Mouse (Mus musculus) adrenal gland (tissue): ENCODE results near the gene Tgfb1.

Experiments
- intact Hi-C: fragments of 180-260 bp; cut with DNase I; formaldehyde crosslinking; loops from one replicate; pipeline ENCODE4 v1.15.1; 2025
- long read RNA-seq, 2 experiments: library from polyadenylated mRNA; unstranded; transcript quantifications; one replicate each; pipeline ENCODE4 v2.0.0; 2020; ENCODE audit warnings: borderline replicate concordance in 1 of 2; ENCODE audit not compliant: insufficient replicate concordance in 1 of 2

Tgfb1 gene
- long read RNA-seq, experiment 1, partial matches to known transcripts = 0 of 1 reads
- long read RNA-seq, experiment 1, other reads (novel, unspliced or antisense) = 1 of 1 reads
- long read RNA-seq, experiment 2, partial matches to known transcripts = 0 of 1 reads
- long read RNA-seq, experiment 2, other reads (novel, unspliced or antisense) = 1 of 1 reads

DNA sequence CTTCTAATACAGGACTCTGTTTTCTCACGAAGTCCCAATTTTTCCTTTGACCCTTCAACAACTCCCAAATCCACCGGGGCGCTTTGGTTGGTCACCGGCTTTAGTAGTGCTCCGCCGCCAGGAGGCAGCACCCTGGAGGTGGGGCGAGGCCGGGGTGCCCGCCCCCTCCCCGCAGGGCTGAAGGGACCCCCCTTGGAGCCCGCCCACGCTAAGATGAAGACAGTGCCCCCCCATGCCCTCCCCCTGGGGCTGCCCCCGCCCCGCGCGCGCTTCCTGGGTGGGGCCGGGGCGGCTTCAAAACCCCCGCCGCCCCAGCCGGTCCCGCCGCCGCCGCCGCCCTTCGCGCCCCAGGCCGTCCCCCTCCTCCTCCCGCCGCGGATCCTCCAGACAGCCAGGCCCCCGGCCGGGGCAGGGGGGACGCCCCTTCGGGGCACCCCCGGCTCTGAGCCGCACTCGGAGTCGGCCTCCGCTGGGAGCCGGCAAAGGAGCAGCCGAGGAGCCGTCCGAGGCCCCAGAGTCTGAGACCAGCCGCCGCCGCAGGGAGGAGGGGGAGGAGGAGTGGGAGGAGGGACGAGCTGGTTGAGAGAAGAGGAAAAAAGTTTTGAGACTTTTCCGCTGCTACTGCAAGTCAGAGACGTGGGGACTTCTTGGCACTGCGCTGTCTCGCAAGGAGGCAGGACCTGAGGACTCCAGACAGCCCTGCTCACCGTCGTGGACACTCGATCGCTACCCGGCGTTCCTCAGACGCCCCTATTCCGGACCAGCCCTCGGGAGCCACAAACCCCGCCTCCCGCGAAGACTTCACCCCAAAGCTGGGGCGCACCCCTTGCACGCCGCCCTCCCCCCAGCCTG, at the start of gene Tgfb1:
Gene Tgfb1, plus strand, starts transcription at position 323 of the 852 bp plus-strand sequence.
- intact Hi-C loops = no loop called here

DNA sequence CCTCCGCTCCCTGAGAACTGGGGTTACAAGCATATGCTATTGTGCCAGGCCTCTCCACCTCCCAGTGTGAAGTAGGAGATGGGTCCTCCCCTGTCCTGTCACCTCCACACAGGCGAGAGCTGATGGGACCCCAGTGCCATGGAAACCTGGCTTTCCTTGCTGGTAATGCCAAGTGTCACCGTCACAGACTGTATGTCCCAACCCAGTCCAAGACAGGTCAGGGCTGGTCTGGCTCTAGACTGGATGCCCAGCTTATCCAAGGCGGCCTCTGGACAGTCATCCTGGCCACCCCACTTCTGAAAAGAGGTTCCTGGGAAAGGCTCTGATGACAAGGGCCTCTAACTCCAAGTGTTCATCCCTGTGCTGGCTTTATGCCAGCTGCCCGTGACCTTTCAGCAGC, 49.7 kb upstream of the Tgfb1 start:
- intact Hi-C loops = no loop called here

DNA sequence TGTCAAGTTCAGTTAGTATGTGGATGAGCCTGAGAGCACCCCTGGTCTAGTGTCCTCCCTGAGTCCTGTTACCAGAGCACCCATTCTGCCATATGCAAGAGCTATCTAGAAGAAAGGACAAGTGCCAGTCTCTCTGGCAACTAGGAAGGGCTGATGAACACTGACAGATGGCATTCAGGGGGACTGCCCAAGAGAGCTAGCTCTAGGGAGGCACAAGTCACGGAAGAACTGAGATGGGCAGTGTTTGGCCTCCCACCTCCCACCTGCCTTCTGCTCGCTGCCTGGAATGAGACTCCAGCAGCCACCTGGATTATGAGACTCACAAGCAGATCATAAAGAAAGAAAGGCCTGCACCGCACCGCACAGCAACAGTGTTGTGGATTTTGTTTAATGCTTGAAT, 47.0 kb upstream of the Tgfb1 start:
- intact Hi-C loops = no loop called here

DNA sequence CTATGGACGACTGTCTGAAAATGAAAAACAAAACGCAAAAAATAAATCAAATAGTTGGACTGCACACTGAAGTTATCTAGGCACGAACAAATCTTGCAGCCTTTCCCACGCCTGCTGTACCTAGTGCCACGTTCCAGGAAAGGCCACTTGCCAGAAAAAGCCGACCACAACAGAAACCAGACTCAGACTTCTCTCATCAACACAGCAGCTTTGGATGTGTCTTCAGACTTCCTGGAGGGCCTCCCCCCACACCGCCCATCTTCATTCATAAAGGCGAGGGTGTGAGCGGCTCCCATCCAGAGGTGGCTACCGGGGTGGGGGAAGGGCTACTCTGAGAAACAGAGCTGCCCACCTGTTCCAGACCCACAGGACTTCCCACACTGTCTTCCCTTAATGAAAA, 42.7 kb upstream of the Tgfb1 start:
- intact Hi-C loops = no loop called here

DNA sequence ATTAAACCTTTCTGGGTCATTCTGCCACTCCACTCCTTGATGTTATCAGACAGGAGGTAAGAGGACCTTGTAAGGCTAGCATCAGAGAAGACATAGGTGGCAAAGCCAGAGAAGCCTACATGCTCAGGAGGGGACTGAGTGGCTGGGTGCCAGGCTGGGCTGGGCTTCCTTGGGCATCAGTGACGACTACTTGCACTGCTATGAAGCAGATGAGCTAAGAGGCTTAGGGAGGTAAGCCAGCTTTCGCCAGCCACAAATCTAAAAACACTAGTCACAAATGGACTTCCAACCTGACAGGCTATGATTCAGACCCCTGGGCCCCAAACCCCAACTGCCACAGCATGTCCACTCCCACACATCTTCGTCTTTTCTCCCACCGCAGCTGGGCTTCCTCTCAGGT, 42.2 kb upstream of the Tgfb1 start:
- intact Hi-C loops = no loop called here

DNA sequence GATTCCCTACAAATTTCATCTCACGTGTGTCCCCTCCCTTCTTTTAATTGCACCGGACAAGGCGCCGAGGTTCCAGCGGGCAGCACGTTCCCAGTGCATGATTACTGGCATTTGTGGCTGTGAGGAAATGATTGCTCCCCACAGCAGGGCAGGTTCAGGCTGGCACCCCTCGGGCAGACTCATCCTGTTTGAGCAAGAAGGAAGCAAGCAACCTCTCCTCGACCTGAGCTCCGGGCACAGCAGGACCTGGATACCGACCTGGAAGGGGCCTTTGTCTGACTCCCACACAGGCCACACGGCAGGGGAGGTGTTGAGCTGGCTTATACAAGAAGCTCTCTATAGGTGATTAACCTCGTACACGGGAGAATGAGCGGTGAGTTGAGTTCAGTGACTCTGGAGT, 41.7 kb upstream of the Tgfb1 start:
- intact Hi-C loops = no loop called here

DNA sequence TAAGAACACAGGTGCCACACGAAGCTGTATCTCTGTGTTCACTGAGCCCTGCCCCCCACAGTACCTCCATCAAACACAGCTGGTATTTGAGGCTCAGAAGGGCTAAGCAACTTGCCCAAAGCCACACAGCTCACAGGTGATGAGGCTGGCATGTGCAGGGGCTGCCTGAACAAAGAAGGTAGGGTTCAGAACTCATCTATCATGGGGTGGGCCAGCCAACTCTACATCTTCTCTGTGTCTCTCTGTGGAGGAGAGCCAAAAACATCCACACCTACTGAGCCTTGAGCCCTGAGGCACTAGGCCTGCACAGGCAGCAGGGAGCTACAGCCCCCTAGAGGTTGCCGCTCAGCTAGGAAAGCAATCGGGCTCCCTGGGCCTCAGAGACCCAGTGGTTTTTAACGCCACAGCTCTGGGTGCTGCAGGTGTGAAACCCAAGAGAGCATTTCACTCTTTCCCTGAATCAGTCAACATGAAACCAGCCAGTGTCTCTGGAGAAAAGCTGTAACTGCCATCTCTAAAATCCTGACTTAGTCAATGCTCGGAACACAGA, 39.2 kb upstream of the Tgfb1 start:
- intact Hi-C loops = no loop called here

DNA sequence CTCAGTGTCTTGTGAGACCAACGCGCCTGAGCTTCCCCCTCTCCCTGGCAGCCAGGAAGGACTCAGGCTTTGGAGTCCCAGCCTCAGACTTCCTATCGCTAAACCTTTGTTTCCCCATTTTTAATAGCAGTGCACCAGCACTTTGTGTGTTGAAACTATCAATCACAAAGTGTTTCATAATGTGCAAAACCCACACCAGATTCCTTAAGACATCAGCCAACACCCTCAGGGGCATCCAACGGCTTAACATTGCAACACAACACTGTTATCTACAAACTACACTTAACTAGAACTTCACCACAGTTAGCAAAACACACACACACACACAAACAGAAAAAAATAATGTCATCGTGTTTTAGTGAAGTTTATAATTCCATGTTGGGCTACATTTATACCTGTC, 37.0 kb upstream of the Tgfb1 start:
- intact Hi-C loops = no loop called here

DNA sequence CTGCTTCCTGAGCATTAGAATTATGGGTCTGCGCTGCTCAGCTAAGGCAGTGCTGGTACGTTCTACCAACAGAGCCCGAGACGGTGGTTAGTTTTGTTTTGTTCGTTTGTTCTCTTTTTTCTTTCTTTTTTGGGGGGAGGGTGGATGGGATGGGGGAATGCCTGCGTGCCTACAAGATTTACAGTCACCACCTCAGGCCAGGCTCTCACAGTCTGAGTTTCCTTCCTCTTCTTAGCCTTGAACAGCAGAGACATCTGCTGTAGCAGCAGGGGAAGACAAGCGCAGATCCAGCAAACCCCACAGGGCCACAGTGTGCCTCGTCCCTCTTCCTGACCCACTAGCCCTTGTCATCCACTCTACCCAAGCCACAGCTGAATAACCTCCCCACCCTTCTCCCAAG, 35.5 kb upstream of the Tgfb1 start:
- intact Hi-C loops = no loop called here

DNA sequence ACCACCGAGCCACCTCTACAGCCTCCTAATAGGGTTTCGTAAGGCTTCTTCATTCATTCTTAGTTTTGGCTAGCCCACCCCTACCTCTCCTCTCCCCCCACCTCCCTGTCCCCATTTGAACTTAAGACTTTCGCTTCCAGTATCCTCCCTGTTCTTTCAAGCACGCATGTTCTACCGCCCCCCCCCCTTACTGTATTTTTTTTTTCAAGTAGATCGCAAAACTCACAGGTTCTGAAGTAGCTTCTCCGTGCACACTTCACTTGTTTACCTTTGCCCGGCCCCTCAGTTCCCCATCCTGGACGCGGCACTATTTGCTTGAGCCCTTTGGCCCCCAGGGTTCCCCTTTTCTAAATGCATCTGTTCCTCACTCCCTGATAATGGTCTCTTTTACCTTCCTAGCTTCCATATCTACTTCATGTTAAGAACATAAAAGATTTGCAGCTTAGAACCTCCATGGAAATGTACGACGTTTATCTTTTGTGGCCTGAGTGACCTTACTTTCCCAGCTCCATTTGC, 34.5 kb upstream of the Tgfb1 start:
- intact Hi-C loops = no loop called here

DNA sequence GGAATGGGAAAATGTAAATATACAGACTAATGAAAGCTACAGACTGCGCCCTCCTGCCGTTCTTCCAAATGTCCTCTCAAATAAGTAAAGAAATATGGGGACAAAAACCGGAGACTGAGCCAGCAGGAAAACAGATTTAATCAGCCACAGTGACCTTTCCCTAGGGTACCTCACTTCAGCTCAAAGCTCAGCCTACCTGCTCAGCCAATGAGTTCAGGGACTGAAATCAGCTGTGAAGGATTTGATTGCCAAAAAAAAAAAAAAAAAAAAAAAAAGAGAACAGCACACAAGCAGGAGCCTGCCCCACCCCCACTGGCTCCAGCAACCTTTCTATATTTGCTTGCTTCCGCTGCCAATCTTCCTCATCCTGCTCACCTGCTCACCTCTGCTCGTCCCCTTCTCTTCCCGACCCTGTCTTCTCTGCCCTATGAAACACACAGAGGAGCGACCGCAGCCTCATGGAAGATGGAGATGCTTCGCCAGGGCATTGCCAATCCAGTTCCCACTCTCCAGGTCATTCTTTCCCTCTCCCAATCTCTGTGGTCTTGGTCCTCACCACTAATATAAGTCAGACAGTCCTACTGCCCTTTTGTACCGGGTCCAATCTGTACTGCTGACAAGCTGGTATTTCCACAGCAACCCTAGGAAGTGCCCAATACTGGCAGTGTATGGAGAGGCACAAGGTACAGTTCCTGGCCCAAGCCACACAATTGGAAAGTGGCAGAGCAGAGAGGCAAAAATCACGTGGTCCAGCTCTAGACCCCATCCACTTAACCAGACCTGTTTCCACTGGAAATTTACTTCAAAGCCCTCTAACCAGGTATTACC, 31.0 kb upstream of the Tgfb1 start:
- intact Hi-C loops = no loop called here

DNA sequence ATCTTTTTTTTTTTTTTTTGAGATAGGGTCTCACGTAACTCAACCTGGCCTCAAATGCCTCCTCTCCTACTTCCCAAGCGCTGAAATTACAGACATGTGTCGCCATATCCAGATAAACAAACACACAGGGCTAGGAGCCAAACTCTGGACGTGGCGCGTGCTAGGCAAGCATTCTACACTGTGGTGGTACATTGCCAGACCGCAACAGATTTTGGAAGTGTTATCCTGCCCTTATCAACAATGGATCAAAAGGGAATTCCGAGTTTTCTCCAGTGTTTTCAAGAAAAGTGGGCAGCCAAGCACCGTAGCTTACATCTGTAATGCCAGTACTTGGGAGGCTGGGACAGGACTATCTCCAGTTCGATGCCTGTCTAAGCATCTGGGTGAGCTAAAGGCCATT, 29.0 kb upstream of the Tgfb1 start:
- intact Hi-C loops = no loop called here

DNA sequence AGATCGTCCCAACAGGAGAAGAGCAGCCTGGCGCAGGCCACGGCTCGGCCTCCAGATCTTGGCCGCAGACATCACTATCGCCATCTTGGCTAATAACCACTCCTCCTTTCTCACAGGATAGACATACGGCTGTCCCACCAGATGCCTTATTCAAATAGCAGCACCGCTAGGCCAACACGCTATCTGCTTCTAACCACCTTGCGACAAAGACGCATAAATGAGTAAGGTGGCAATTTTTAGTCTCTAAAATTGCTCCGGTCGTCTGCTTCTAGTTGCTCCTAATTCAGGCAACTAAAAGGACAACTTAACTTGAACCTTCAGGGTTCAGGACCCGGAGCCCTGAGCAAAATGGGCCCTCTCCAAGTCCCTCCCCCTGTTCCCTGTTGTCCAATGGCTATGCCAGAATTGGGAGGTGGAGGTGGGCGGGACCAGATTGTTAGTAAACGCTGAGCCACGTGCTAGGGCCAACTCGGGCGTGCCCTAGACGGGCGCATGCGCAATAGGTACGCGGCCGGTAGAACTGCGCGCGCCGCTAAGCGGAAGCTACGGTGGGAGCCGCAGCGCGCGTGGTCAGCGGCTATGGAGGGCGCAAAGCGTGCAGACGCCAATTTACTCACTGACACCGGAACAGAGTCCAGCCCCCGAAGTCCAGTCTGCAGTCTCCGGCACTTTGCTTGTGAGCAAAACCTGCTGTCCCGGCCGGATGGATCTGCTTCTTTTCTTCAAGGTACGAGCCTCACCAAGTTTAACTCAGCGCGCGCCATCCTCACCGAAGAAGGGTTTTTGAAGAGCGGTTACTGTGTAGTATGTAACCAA, 27.9 kb upstream of the Tgfb1 start, which contains the start of the genes Bckdha and Exosc5:
Gene Bckdha, minus strand, starts transcription at position 325 of the 816 bp plus-strand sequence.
Gene Exosc5, plus strand, starts transcription at position 508 of the 816 bp plus-strand sequence.
- intact Hi-C loops = no loop called here

DNA sequence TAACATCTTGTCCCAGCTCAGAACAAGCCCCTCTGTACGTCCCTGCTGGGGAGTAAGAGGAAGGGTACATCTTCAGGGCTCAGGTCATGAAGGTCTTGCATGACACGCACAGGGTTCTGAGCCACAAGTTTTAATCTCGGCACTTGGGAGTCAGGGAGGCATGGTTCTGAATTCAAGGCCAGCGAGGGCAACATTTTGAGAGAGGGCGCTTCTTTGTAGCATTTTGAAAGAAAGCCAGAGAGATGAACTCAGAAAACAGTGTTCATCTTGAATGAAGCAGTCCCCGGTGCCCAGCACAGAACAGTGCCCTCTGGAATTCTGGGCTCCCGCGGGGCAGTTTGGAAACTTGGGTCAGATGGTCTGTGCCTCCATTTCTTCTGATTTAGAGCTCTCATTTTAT, 20.4 kb upstream of the Tgfb1 start:
- intact Hi-C loops = loop anchor here (5.0 kb wide), 1 partner anchor 34 kb away; no protein-coding TSS in a partner anchor

DNA sequence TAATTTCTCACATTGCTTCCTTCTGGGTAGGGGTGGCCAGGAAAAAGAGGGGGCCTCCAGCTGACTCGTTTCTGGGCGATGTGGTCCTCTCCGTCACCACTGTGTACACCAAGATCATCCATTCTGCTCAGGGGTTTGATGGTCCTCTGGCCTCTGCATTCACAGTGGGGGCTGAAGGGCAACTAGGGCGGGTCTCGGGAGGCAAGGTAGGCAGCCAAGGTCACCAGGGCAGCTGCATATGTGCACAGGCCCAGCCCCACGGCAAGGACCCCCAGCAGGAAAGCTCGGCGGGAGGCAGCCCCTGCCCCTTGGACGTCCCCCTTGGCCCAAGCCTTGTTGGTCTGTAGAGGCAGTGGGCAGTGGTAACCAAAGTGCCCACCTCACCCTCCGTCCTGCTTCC, 17.6 kb upstream of the Tgfb1 start:
- intact Hi-C loops = loop anchor here (5.0 kb wide), 1 partner anchor 37 kb away; no protein-coding TSS in a partner anchor

DNA sequence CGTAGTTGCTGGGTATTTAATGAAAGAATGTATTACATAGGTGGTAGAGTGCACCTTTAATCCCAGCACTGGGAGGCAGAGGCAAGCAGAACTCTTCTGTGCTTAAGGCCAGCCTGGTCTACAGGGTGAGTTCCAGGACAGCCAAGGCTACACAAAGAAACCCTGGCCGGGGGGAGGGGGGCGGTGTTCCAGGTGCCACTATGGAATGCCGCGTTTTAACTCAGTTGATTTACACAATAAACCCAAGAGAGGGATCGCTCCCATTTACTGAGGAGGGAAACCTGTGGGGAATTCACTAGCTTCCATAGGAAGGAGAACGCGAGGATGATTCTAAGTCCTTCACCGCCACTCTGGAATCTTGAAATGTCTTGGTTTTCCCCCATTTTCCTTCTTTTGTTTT, 17.2 kb upstream of the Tgfb1 start:
- intact Hi-C loops = loop anchor here (5.0 kb wide), 1 partner anchor 37 kb away; no protein-coding TSS in a partner anchor

DNA sequence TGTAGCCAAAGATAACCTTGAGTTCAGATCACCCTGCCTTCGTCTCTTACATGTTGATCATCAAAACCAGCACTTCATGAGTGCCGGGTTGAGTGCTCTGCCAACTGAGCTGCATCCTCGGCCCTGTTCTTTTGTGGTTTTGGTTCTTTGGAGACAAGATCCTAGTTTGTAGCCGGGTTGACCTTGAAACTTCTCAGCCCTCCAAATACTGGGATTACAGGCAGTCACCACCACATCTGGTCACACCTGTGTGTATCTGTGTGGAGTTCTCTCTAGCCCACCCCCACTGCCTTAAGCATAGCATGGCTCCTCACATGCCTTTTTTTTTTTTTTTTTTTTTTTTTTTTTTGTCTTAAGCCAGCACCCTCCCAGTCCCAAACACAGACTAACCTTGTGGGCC, 16.7 kb upstream of the Tgfb1 start:
- intact Hi-C loops = no loop called here

DNA sequence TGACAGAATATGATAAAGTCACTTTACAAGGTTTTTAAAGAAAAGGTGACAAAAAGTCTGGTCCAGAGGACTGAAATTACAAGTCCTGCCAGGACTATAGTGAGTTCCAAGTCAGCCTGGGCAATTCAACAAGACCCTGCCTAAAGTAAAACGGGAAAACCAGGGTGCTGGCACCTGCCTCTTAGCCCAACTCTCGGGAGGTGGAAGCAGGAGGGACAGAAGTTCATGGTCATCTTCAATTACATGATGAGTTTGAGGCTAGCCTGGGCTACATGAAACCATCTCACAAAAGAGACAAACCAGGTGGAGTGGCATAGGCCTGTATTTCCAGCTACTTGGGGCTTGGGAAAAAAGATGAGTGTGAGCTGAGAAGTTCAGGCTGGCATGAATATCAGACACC, 15.1 kb upstream of the Tgfb1 start:
- intact Hi-C loops = no loop called here

DNA sequence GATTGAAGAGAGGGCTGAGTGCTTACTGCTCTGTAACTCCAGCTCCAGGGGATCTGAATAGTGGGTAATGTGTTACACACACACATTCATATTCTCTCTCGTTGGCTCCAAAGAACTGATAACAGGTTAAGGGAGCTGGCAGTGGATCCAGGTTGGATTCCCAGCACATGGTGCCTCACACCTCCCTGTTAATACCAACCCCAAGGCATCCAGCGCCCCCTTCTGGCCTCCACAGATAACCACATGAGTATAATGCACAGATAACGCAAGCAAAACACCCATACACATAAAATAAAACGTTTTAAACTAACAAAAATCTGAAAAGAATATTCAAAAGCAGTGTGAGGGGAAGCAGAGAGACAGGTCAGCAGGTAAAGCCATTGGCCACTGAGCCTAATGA, 14.4 kb upstream of the Tgfb1 start:
- intact Hi-C loops = no loop called here

DNA sequence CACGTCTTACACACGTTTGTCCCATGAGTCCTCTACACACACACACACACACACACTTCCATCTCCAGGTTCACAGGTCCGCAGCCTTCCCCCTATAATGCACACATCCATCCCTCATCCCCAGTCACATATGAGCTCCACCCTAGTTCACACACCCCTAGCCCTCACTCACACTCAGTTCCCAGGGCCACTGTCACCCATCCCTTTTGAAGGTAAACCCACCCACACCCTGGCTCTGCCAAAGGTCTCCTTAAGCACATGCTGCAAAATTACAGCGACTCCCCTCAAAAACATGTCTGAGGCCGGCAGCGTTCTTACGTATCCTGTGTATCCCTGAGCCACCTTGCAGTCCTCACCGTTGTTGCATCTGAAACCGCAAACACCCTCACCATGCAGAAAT, 12.5 kb upstream of the Tgfb1 start:
- intact Hi-C loops = no loop called here
